Mouse (Mus musculus): ENCODE data around the gene Dbndd2. TPM values are rescaled to one million over a fixed set of nuclear protein-coding genes. Genes with fewer than 3 reads are reported as not detected.

Dbndd2 gene
- polyA plus RNA-seq, 1 experiment from 2014 or later, result 17.9 TPM

Other genes with a start within 250 kb of the Dbndd2 start
- gene Svs2, start 247.6 kb upstream of the Dbndd2 start, polyA plus RNA-seq (2014; fragmentation: Nextera tagmentation; extraction: Ambion mirVana), result not detected in 2 replicates
- not detected in 2 replicates for gene Svs3b, start 229.5 kb upstream of the Dbndd2 start, polyA plus RNA-seq (2014; fragmentation: Nextera tagmentation; extraction: Ambion mirVana)
- not detected in 2 replicates for gene Svs4, start 207.6 kb upstream of the Dbndd2 start, polyA plus RNA-seq (2014; fragmentation: Nextera tagmentation; extraction: Ambion mirVana)
- not detected in 2 replicates for gene Svs3a, start 196.8 kb upstream of the Dbndd2 start, polyA plus RNA-seq (2014; fragmentation: Nextera tagmentation; extraction: Ambion mirVana)
- not detected in 2 replicates for gene Svs6, start 169.4 kb upstream of the Dbndd2 start, polyA plus RNA-seq (2014; fragmentation: Nextera tagmentation; extraction: Ambion mirVana)
- not detected in 2 replicates for gene Svs5, start 153.4 kb upstream of the Dbndd2 start, polyA plus RNA-seq (2014; fragmentation: Nextera tagmentation; extraction: Ambion mirVana)
- 0.58 and 1.8 TPM in 2 replicates for gene Slpi, start 97.0 kb upstream of the Dbndd2 start, polyA plus RNA-seq (2014; fragmentation: Nextera tagmentation; extraction: Ambion mirVana)
- 0.14 and 6.6 TPM in 2 replicates for gene Rbpjl, start 83.0 kb upstream of the Dbndd2 start, polyA plus RNA-seq (2014; fragmentation: Nextera tagmentation; extraction: Ambion mirVana)
- 1.1 and 2.0 TPM in 2 replicates for gene Matn4, start 80.9 kb upstream of the Dbndd2 start, polyA plus RNA-seq (2014; fragmentation: Nextera tagmentation; extraction: Ambion mirVana)
- 104 and 120 TPM in 2 replicates for gene Sdc4, start 42.2 kb upstream of the Dbndd2 start, polyA plus RNA-seq (2014; fragmentation: Nextera tagmentation; extraction: Ambion mirVana)
- 65.0 and 67.6 TPM in 2 replicates for gene Sys1, start 29.1 kb upstream of the Dbndd2 start, polyA plus RNA-seq (2014; fragmentation: Nextera tagmentation; extraction: Ambion mirVana)
- gene Gm20458, start 25.1 kb upstream of the Dbndd2 start, polyA plus RNA-seq (2014; fragmentation: Nextera tagmentation; extraction: Ambion mirVana), result 7.0 and 19.1 TPM in 2 replicates
- not detected in 2 replicates for gene Trp53tg5, start 12.4 kb upstream of the Dbndd2 start, polyA plus RNA-seq (2014; fragmentation: Nextera tagmentation; extraction: Ambion mirVana)
- 83.0 and 86.0 TPM in 2 replicates for gene Pigt, start 11.4 kb downstream of the Dbndd2 start, polyA plus RNA-seq (2014; fragmentation: Nextera tagmentation; extraction: Ambion mirVana)
- 241 and 274 TPM in 2 replicates for gene Wfdc2, start 76.3 kb downstream of the Dbndd2 start, polyA plus RNA-seq (2014; fragmentation: Nextera tagmentation; extraction: Ambion mirVana)
- gene Spint3, start 87.4 kb downstream of the Dbndd2 start, polyA plus RNA-seq (2014; fragmentation: Nextera tagmentation; extraction: Ambion mirVana), result not detected in 2 replicates
- 2.1 and 2.3 TPM in 2 replicates for gene Wfdc6a, start 99.3 kb downstream of the Dbndd2 start, polyA plus RNA-seq (2014; fragmentation: Nextera tagmentation; extraction: Ambion mirVana)
- gene Eppin, start 107.5 kb downstream of the Dbndd2 start, polyA plus RNA-seq (2014; fragmentation: Nextera tagmentation; extraction: Ambion mirVana), result not detected in 2 replicates
- not detected in 2 replicates for gene Wfdc6b, start 127.4 kb downstream of the Dbndd2 start, polyA plus RNA-seq (2014; fragmentation: Nextera tagmentation; extraction: Ambion mirVana)
- gene Wfdc8, start 127.5 kb downstream of the Dbndd2 start, polyA plus RNA-seq (2014; fragmentation: Nextera tagmentation; extraction: Ambion mirVana), result not detected in 2 replicates
- gene Wfdc16, start 152.7 kb downstream of the Dbndd2 start, polyA plus RNA-seq (2014; fragmentation: Nextera tagmentation; extraction: Ambion mirVana), result not detected in 2 replicates
- 0.64 and 1.3 TPM in 2 replicates for gene Wfdc10, start 169.9 kb downstream of the Dbndd2 start, polyA plus RNA-seq (2014; fragmentation: Nextera tagmentation; extraction: Ambion mirVana)
- not detected in 2 replicates for gene Wfdc9, start 170.5 kb downstream of the Dbndd2 start, polyA plus RNA-seq (2014; fragmentation: Nextera tagmentation; extraction: Ambion mirVana)
- gene Wfdc11, start 188.0 kb downstream of the Dbndd2 start, polyA plus RNA-seq (2014; fragmentation: Nextera tagmentation; extraction: Ambion mirVana), result not detected in 2 replicates
- 2.4 and 2.5 TPM in 2 replicates for gene Wfdc13, start 199.0 kb downstream of the Dbndd2 start, polyA plus RNA-seq (2014; fragmentation: Nextera tagmentation; extraction: Ambion mirVana)
- gene Spint4, start 212.4 kb downstream of the Dbndd2 start, polyA plus RNA-seq (2014; fragmentation: Nextera tagmentation; extraction: Ambion mirVana), result not detected in 2 replicates
- gene Spint5, start 229.2 kb downstream of the Dbndd2 start, polyA plus RNA-seq (2014; fragmentation: Nextera tagmentation; extraction: Ambion mirVana), result not detected in 2 replicates